Mouse (Mus musculus) cerebellum, postnatal 14 days (tissue): ENCODE measurements around the gene Snx6.

ENCODE experiments used
- DNase-seq, 2 experiments: peaks; one replicate each; pipeline ENCODE4 v3.0.0; 2021; ENCODE audit warnings: mixed read lengths in 2 of 2

The Snx6 gene

GRCm38 (mm10) chr12:54697791-54698250, 97.7 kb downstream of the Snx6 start:
- DNase-seq: peak; percentile 29 to 36

GRCm38 (mm10) chr12:54697003-54697597, 98.4 kb downstream of the Snx6 start:
- DNase-seq: peak; percentile 39 to 41
